Mouse (Mus musculus): ENCODE data around the gene Psmg3.
A peak's percentile ranks its signal among the peaks of the same experiment; 100 is the strongest.

Psmg3 gene

GRCm38 (mm10) chr5:139794938-139795337, 31.7 kb downstream of the Psmg3 start:
- no peak for DNase-seq (ENCODE audit: extremely low spot score, low spot score)

- DNase-seq (ENCODE audit: extremely low spot score, low spot score), result no peak
These were observed 32.5 kb downstream of the Psmg3 start for GRCm38 (mm10) chr5:139794137-139794536.

GRCm38 (mm10) chr5:139793338-139794089, 33.2 kb downstream of the Psmg3 start:
- no peak for DNase-seq (ENCODE audit: extremely low spot score, low spot score)

GRCm38 (mm10) chr5:139792966-139793337, 33.7 kb downstream of the Psmg3 start:
- no peak for DNase-seq (ENCODE audit: extremely low spot score, low spot score)

DNA sequence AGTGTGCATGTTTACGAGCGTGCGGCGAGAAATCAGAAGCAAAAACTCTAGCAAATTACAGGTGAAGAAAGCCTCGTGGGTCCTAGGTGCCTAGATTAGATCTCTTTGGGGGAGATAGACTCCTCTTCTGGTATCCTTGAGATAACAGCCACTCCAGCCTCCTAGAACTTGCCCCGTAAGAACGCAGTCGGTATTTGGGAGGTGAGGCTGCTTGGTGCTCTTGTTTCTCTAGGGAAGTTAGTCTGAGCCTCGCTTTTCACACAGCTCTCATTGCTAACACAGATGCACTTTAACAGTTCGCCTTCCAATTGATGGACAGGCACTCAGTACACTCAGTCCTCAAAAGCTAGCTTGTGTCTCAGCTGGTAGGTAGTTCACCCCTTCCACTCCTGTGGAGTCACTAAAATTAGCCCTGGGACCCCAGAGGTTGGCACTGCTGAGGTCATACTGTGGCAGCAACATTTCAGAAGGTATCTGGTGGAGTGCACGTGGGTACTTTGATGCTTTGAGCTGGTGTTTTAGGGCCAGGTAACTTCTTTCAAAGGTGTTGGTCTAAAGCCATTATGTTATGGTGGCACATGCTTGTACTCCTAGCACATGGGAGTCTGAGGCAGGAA, 34.4 kb downstream of the Psmg3 start:
- DNase-seq (ENCODE audit: extremely low spot score, low spot score), result no peak

- DNase-seq (ENCODE audit: extremely low spot score, low spot score), result peak; percentile 97
These were observed 35.2 kb downstream of the Psmg3 start, which contains the start of gene Mafk for GRCm38 (mm10) chr5:139791227-139792158. Gene Mafk, plus strand, starts transcription at chr5:139791513.

- DNase-seq (ENCODE audit: extremely low spot score, low spot score), result no peak
These were observed 37.2 kb downstream of the Psmg3 start for GRCm38 (mm10) chr5:139789466-139789865.

- no peak for DNase-seq (ENCODE audit: extremely low spot score, low spot score)
These were observed 45.3 kb downstream of the Psmg3 start for GRCm38 (mm10) chr5:139781406-139781805.

GRCm38 (mm10) chr5:139776966-139777365, 49.7 kb downstream of the Psmg3 start:
- no peak for DNase-seq (ENCODE audit: extremely low spot score, low spot score)

GRCm38 (mm10) chr5:139775216-139775926, 51.3 kb downstream of the Psmg3 start, which contains the start of gene Ints1:
Gene Ints1, minus strand, starts transcription at chr5:139775674.
- peak; percentile 97 for DNase-seq (ENCODE audit: extremely low spot score, low spot score)
